Mouse (Mus musculus) limb, embryonic 11.5 days (tissue): ENCODE results near the gene Htr5b. TPM values are rescaled to one million over a fixed set of nuclear protein-coding genes. Genes with fewer than 3 reads are reported as not detected.

ENCODE experiments used
- ATAC-seq: fragments of 200-750 bp; cut with Nextera tagmentation; 2 replicates; pipeline ENCODE4 v1.8.0; 2017; ENCODE audit warnings: low read depth; ENCODE audit not compliant: insufficient number of reproducible peaks, low FRiP score, low TSS enrichment
- DNase-seq: peaks from one replicate; pipeline ENCODE4 v3.0.0-alpha.2; 2015; ENCODE audit warnings: low spot score
- H3K27ac ChIP-seq: fragments of 300-500 bp; sonication (generic); replicated peaks from 2 replicates; pipeline ENCODE4 v1.5.1; 2014; ENCODE audit warnings: low read depth, mild to moderate bottlenecking, low read length
- H3K27me3 ChIP-seq: fragments of 300-500 bp; sonication (generic); 2 replicates; pipeline ENCODE4 v1.6.1; 2014; ENCODE audit warnings: mild to moderate bottlenecking, low read length, mixed read lengths; ENCODE audit not compliant: control insufficient read depth, insufficient read depth
- H3K36me3 ChIP-seq: fragments of 300-500 bp; sonication (generic); 2 replicates; pipeline ENCODE4 v1.6.1; 2014; ENCODE audit warnings: mild to moderate bottlenecking, low read length, moderate library complexity, mixed read lengths; ENCODE audit not compliant: control insufficient read depth, insufficient read depth
- H3K4me1 ChIP-seq: fragments of 300-500 bp; sonication (generic); 2 replicates; pipeline ENCODE4 v1.6.1; 2014; ENCODE audit warnings: low read length, mixed read lengths; ENCODE audit not compliant: control insufficient read depth, insufficient read depth
- H3K4me2 ChIP-seq: fragments of 300-500 bp; sonication (generic); 2 replicates; pipeline ENCODE4 v1.6.1; 2014; ENCODE audit warnings: low read depth, mild to moderate bottlenecking, moderate library complexity; ENCODE audit not compliant: severe bottlenecking
- H3K4me3 ChIP-seq: fragments of 300-500 bp; sonication (generic); 2 replicates; pipeline ENCODE4 v1.5.1; 2014; ENCODE audit warnings: low read depth, low read length
- H3K9ac ChIP-seq: fragments of 300-500 bp; sonication (generic); 2 replicates; pipeline ENCODE4 v1.6.1; 2014; ENCODE audit warnings: mild to moderate bottlenecking, low read length
- H3K9me3 ChIP-seq: fragments of 300-500 bp; sonication (generic); 2 replicates; pipeline ENCODE4 v1.6.1; 2016; ENCODE audit warnings: low read length; ENCODE audit not compliant: control insufficient read depth
- WGBS: fragments of 180-500 bp; shearing (Covaris S2); extraction: QIAGEN DNeasy Blood & Tissue Kit; methylation state at CpG from one replicate; pipeline ENCODE4 v1.1.7; 2014; 5-methylcytosine and 5-hydroxymethylcytosine counted together
- polyA plus RNA-seq: library from polyadenylated mRNA; unstranded; fragments of >200 nt; fragmentation: Nextera tagmentation; extraction: Ambion mirVana; gene quantifications from 2 replicates; pipeline ENCODE4 v1.2.1, GENCODE M21; 2014

The Htr5b gene
- polyA plus RNA-seq, 1 experiment from 2014 or later, result 1.2 TPM

GRCm38 (mm10) chr1:121478284-121478980 lies 49.8 kb downstream of the Htr5b start:
- Histone ChIP-seq H3K9me3 (no peaks in the 10 kb centered on the region), H3K4me2 (no peak overlapping the region), H3K27me3 (no peaks in the 10 kb centered on the region), H3K36me3 (no peaks in the 10 kb centered on the region; the same call in 1 of the 2 replicates), H3K4me1 (no peaks in the 10 kb centered on the region), H3K27ac (no peak overlapping the region), H3K4me3 (no peak overlapping the region), H3K9ac (no peak overlapping the region)
- WGBS, result 88% methylated on average over 12 of the region's 12 CpGs
- ATAC-seq, result no peak
- no peak for DNase-seq

- Histone ChIP-seq H3K9me3 (no peaks in the 10 kb centered on the region), H3K36me3 (no peaks in the 10 kb centered on the region; the same call in 1 of the 2 replicates), H3K27me3 (no peaks in the 10 kb centered on the region), H3K4me3 (no peak overlapping the region), H3K27ac (no peak overlapping the region), H3K9ac (no peak overlapping the region), H3K4me1 (no peaks in the 10 kb centered on the region), H3K4me2 (no peak overlapping the region)
- DNase-seq (no peak), ATAC-seq (no peak)
- 95% methylated on average over 5 of the region's 5 CpGs for WGBS
These were observed 50.5 kb downstream of the Htr5b start for GRCm38 (mm10) chr1:121477716-121478115.

DNA sequence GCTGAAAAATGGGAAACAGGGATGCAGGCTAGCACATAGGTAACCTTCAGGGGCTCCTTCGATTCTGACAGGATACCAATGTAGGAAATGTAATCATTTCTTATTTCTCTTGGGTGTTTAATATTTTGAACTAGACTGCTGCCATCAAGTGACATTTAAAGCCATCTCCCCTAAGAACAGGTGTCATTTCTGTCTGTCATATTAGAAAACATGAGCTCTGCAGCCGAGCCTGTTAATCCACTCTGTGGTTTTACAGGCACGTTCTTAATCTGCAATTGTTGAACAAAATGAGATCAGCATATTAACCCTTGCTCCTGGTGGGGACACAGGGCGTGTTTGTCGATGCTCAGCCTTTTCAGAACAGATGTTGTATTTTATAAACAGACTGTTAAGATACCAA lies 56.8 kb downstream of the Htr5b start:
- no peak overlapping the region for H3K9ac ChIP-seq
- no peaks in the 10 kb centered on the region for H3K36me3 ChIP-seq
- H3K27me3 ChIP-seq, result no peaks in the 10 kb centered on the region
- WGBS, result 83% methylated on average over 5 of the region's 5 CpGs
- H3K9me3 ChIP-seq, result no peaks in the 10 kb centered on the region
- no peaks in the 10 kb centered on the region for H3K4me1 ChIP-seq
- no peak overlapping the region for H3K27ac ChIP-seq
- H3K4me3 ChIP-seq, result no peak overlapping the region
- no peak for DNase-seq
- no peak for ATAC-seq
- no peak overlapping the region for H3K4me2 ChIP-seq

GRCm38 (mm10) chr1:121468271-121468670 lies 60.0 kb downstream of the Htr5b start:
- H3K4me2 ChIP-seq, result no peak overlapping the region
- no peak overlapping the region for H3K9ac ChIP-seq
- no peaks in the 10 kb centered on the region for H3K36me3 ChIP-seq
- H3K27ac ChIP-seq, result no peak overlapping the region
- no peaks in the 10 kb centered on the region for H3K4me1 ChIP-seq
- H3K9me3 ChIP-seq, result no peaks in the 10 kb centered on the region
- no peak for DNase-seq
- ATAC-seq, result no peak
- 86% methylated on average over 2 of the region's 2 CpGs for WGBS
- no peaks in the 10 kb centered on the region for H3K27me3 ChIP-seq
- H3K4me3 ChIP-seq, result no peak overlapping the region

- no peak for ATAC-seq
- WGBS, result 88% methylated on average over 3 of the region's 3 CpGs
These were observed 62.0 kb downstream of the Htr5b start for GRCm38 (mm10) chr1:121466276-121466675.

DNA sequence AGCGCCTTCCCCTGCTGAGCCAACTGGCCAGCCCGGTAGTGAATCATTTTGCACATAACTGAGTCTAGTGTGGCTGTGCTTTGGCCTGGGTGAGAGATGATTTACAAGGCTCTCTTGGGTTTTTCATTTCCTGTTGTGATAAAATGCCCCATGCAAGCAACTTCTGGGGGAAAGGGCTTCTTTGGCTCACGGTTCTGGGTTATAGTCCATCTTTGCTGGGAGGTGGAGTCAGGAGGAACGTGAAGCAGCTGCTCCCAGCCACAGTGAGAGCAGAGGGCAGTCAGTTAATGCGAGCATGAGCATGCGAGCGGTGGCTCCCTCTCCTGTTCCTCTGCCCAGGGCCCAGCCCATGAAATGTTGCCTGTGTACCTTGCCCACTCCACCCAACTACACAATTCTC lies 64.5 kb downstream of the Htr5b start:
- Histone ChIP-seq H3K36me3 (no peaks in the 10 kb centered on the region), H3K9ac (no peak overlapping the region), H3K4me1 (no peaks in the 10 kb centered on the region), H3K9me3 (no peaks in the 10 kb centered on the region), H3K4me3 (no peak overlapping the region), H3K27me3 (no peaks in the 10 kb centered on the region), H3K27ac (peak overlapping the region; percentile 33; the same call in 1 of the 2 replicates), H3K4me2 (no peak overlapping the region)
- DNase-seq, result no peak
- 66% methylated on average over 7 of the region's 7 CpGs for WGBS
- ATAC-seq, result peak; percentile 56; the same call in 1 of the 2 replicates

More at GRCm38 (mm10) chr1:121466276-121466675, 62.0 kb downstream of the Htr5b start:
- Histone ChIP-seq H3K27ac (no peak overlapping the region), H3K9me3 (no peaks in the 10 kb centered on the region), H3K4me1 (no peaks in the 10 kb centered on the region), H3K4me2 (no peak overlapping the region), H3K36me3 (no peaks in the 10 kb centered on the region), H3K4me3 (no peak overlapping the region), H3K27me3 (no peaks in the 10 kb centered on the region), H3K9ac (no peak overlapping the region)
- no peak for DNase-seq

- WGBS, result 100% methylated on average over 1 of the region's 1 CpGs
- Histone ChIP-seq H3K4me3 (no peak overlapping the region), H3K36me3 (no peaks in the 10 kb centered on the region)
These were observed 65.6 kb downstream of the Htr5b start for GRCm38 (mm10) chr1:121462643-121463042.

DNA sequence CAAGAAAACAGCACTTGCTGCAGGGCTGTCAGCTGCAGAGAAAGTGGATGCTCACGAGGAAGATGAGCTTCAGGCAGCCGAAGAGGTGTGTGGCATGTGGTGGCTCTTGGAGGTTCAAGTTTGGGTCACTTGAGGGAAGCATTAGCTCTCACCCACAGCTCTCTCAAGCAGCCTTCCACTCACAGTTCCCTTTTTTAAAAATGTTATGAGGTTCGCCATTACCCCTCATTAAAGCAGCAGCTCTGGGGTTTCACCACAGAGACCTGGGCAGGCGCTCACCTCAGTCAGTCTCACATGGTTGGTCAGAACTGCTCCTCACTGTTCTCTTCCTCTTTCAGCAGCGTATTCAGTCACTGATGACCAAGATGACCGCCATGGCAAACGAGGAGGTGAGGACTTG lies 66.4 kb downstream of the Htr5b start:
- 87% methylated on average over 7 of the region's 7 CpGs for WGBS
- ATAC-seq (no peak), DNase-seq (no peak)
- Histone ChIP-seq H3K4me2 (no peak overlapping the region), H3K4me1 (no peaks in the 10 kb centered on the region), H3K27ac (no peak overlapping the region), H3K27me3 (no peaks in the 10 kb centered on the region), H3K36me3 (no peaks in the 10 kb centered on the region), H3K4me3 (no peak overlapping the region), H3K9me3 (no peaks in the 10 kb centered on the region), H3K9ac (no peak overlapping the region)

More at GRCm38 (mm10) chr1:121462643-121463042, 65.6 kb downstream of the Htr5b start:
- Histone ChIP-seq H3K9ac (no peak overlapping the region), H3K4me2 (no peak overlapping the region), H3K27ac (no peak overlapping the region), H3K27me3 (no peaks in the 10 kb centered on the region), H3K9me3 (no peaks in the 10 kb centered on the region), H3K4me1 (no peaks in the 10 kb centered on the region)
- ATAC-seq, result no peak
- no peak for DNase-seq

DNA sequence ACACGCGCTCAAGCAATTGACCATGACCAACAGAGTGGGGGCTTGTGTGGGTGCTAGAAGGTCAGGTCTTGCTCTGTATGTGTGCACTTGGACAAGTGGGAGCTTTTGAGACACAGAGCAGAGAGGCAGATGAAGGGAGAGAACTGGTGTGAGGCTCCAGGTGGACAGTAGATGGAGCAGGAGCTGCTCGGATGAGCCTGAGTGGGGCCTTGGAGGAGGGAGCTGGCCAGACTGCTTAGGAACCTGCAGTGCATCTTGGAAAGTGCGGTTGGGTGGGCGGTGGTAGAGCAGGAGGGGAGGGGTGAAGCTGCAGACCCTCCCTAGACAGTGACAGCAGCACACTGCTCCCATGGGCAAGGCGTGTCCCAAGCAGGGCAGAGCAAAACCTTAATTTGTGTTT lies 68.2 kb downstream of the Htr5b start:
- 73% methylated on average over 6 of the region's 6 CpGs for WGBS
- H3K4me2 ChIP-seq, result no peak overlapping the region
- DNase-seq (no peak), ATAC-seq (no peak)
- no peak overlapping the region for H3K27ac ChIP-seq
- no peaks in the 10 kb centered on the region for H3K4me1 ChIP-seq
- H3K9ac ChIP-seq, result no peak overlapping the region
- no peak overlapping the region for H3K4me3 ChIP-seq
- H3K9me3 ChIP-seq, result no peaks in the 10 kb centered on the region
- H3K27me3 ChIP-seq, result no peaks in the 10 kb centered on the region
- H3K36me3 ChIP-seq, result 0 out of 2 replicates have a peak, but pooled peaks cover 2% of the 10 kb centered on the region
